Mouse (Mus musculus) kidney, adult 2 months (tissue): Measurements from ENCODE around the gene Msrb2.

ENCODE experiments used
- CTCF ChIP-seq: fragments of 200-500 bp; conservative IDR thresholded peaks from 2 replicates; pipeline ENCODE4 v1.5.1; 2011; ENCODE audit warnings: low read depth, mild to moderate bottlenecking, control low read depth, low read length, moderate library complexity, mixed read lengths; ENCODE audit not compliant: insufficient read depth, insufficient read length
- POLR2A ChIP-seq: fragments of 200-500 bp; IDR thresholded peaks from one replicate; pipeline ENCODE4 v1.6.1; 2011; ENCODE audit warnings: low read depth, low read length, control low read depth

GRCm38 (mm10) chr2:19327811-19328210 lies 43.4 kb upstream of the Msrb2 start:
- TF ChIP-seq POLR2A, result no peak
- no peak for TF ChIP-seq CTCF
